Mouse (Mus musculus) layer of hippocampus, adult 18-20 months (tissue): ENCODE results near the gene Amy2a2. TPM values are rescaled to one million over a fixed set of nuclear protein-coding genes. Genes with fewer than 3 reads are reported as not detected.
"Not testable (repeated sequence)": the region's sequence is repeated elsewhere in the genome, so short reads cannot be mapped to it uniquely, and the experiment has no call there.

Experiments used
- DNase-seq, 2 experiments: peaks; one replicate each; pipeline ENCODE4 v3.0.0; 2022; ENCODE audit warnings: low spot score in 2 of 2
- long read RNA-seq: library from polyadenylated mRNA; stranded (forward); transcript quantifications from one replicate; pipeline ENCODE4 v2.0.0, GENCODE M21; 2021
- total RNA-seq, 2 experiments: library from RNA; stranded (reverse); gene quantifications; 2 replicates each; pipeline ENCODE4 v1.2.3; 2021

The Amy2a2 gene
- total RNA-seq, result not detected
- long read RNA-seq, result 0 reads

DNA sequence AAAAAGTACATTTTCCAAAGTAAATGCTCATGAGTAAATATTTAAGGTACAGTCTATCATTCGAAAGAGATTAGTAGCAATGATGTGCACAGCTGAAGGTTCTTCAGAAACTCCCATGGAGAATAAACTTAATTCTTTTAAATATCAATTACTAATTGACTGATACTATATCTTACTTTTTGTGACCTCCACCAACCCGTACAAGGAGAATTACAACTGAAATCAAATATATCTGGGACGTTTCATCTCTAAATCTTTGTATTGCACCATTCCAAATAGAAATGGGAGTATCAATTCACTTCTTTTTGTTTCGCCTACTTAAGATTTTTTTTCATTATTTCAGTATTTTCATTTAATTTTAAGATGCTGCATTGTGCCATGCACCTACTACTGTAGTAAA lies at the start of gene Amy2a2:
Gene Amy2a2 (minus strand): TSS at position 101 of the 400 bp plus-strand sequence.
- not testable (repeated sequence) for DNase-seq

DNA sequence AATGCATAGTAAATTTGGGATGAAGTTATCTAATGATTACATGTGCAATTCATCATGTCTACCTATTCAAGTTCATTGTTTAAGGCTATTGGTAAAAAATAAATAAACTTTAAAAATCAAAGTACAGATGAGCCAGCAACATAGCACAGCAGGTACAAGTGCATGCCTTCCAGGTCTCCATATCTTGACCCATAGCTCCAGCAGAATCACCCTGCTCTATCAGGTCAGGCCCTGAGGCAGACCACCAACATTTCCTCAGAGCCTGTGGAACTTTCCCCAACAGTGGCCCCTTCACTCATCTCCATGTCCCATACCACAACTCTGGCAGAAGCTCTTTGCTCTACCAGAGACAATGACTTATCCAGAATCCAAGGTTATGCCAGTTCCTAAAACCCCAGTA lies 11.0 kb downstream of the Amy2a2 start:
- not testable (repeated sequence) for DNase-seq

DNA sequence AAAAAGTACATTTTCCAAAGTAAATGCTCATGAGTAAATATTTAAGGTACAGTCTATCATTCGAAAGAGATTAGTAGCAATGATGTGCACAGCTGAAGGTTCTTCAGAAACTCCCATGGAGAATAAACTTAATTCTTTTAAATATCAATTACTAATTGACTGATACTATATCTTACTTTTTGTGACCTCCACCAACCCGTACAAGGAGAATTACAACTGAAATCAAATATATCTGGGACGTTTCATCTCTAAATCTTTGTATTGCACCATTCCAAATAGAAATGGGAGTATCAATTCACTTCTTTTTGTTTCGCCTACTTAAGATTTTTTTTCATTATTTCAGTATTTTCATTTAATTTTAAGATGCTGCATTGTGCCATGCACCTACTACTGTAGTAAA lies 32.5 kb downstream of the Amy2a2 start, which contains the start of gene Amy2a3:
Gene Amy2a3 (minus strand): TSS at position 101 of the 400 bp plus-strand sequence.
- DNase-seq, result not testable (repeated sequence)

DNA sequence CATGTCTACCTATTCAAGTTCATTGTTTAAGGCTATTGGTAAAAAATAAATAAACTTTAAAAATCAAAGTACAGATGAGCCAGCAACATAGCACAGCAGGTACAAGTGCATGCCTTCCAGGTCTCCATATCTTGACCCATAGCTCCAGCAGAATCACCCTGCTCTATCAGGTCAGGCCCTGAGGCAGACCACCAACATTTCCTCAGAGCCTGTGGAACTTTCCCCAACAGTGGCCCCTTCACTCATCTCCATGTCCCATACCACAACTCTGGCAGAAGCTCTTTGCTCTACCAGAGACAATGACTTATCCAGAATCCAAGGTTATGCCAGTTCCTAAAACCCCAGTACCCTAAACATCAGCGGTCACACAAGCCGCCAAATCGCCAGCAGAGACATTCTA lies 43.5 kb downstream of the Amy2a2 start:
- not testable (repeated sequence) for DNase-seq

Other genes starting within 250 kb of the Amy2a2 start
- under 1 TPM in 1 of 2 experiments, not detected in 1; 0.13 TPM for gene Amy2a5, start 97.8 kb downstream of the Amy2a2 start, total RNA-seq
- not detected for gene Amy2a4, start 65.2 kb downstream of the Amy2a2 start, total RNA-seq
- not detected for gene Amy2a3, start 32.6 kb downstream of the Amy2a2 start, total RNA-seq
- gene Amy2a1, start 175.8 kb upstream of the Amy2a2 start, total RNA-seq, result not detected